Mouse (Mus musculus) C2C12 (cell line): ENCODE measurements at regions not wholly inside any gene's neighbourhood (a gene's known extent, or its start where the extent isn't known, plus 50 kb on each side); places are given as distances from the start of the nearest gene placed in this dataset.
A peak's percentile ranks its signal among the peaks of the same experiment; 100 is the strongest.

ENCODE experiments used
- H3K27me3 ChIP-seq: one replicate; pipeline ENCODE4 v1.6.1; 2011; ENCODE audit not compliant: control insufficient read depth, insufficient read depth, insufficient read length
- H3K36me3 ChIP-seq: one replicate; pipeline ENCODE4 v1.6.1; 2011; ENCODE audit not compliant: control insufficient read depth, insufficient read depth
- H3K4me3 ChIP-seq: one replicate; pipeline ENCODE4 v1.5.1; 2011; ENCODE audit warnings: mild to moderate bottlenecking, control low read depth; ENCODE audit not compliant: poor library complexity, insufficient read depth, severe bottlenecking
- H3K79me2 ChIP-seq: one replicate; pipeline ENCODE4 v1.6.1; 2011; ENCODE audit not compliant: control insufficient read depth, insufficient read depth
- H3K79me3 ChIP-seq: one replicate; pipeline ENCODE4 v1.6.1; 2011; ENCODE audit warnings: low read depth, control low read depth
- H3ac ChIP-seq: one replicate; pipeline ENCODE3; 2011; ENCODE audit warnings: low read depth; ENCODE audit not compliant: control insufficient read depth, insufficient read length
- CEBPB ChIP-seq: IDR thresholded peaks from one replicate; pipeline ENCODE4 v1.6.1; 2011; ENCODE audit warnings: low read depth, mild to moderate bottlenecking, control low read depth, moderate library complexity
- CTCF ChIP-seq: IDR thresholded peaks from one replicate; pipeline ENCODE4 v1.5.1; 2011; ENCODE audit not compliant: control insufficient read depth, insufficient read depth, insufficient read length
- FOSL1 ChIP-seq: IDR thresholded peaks from one replicate; pipeline ENCODE4 v1.8.0; 2011; ENCODE audit warnings: mild to moderate bottlenecking, low read length; ENCODE audit not compliant: poor library complexity, insufficient read depth, severe bottlenecking
- MAX ChIP-seq: IDR thresholded peaks from one replicate; pipeline ENCODE4 v1.6.1; 2011; ENCODE audit warnings: mild to moderate bottlenecking, control low read depth
- MYOD1 ChIP-seq: IDR thresholded peaks from one replicate; pipeline ENCODE4 v1.6.1; 2011; ENCODE audit warnings: low read depth; ENCODE audit not compliant: control insufficient read depth, insufficient read length
- MYOG ChIP-seq: IDR thresholded peaks from one replicate; pipeline ENCODE4 v1.6.1; 2011; ENCODE audit not compliant: control insufficient read depth, insufficient read length; ENCODE audit errors: extremely low read depth
- USF1 ChIP-seq: IDR thresholded peaks from one replicate; pipeline ENCODE4 v1.6.1; 2011; ENCODE audit warnings: low read depth, mild to moderate bottlenecking, control low read depth, moderate library complexity

- H3K79me3 ChIP-seq: no peaks in the 10 kb centered on the region
- H3K79me2 ChIP-seq: no peaks in the 10 kb centered on the region
- TF ChIP-seq USF1 (no peak), CEBPB (no peak), MAX (no peak), FOSL1 (no peak), MYOD1 (no peak), MYOG (no peak), CTCF (no peak)
- H3K36me3 ChIP-seq: no peaks in the 10 kb centered on the region
- H3K27me3 ChIP-seq: no peaks in the 10 kb centered on the region
- no peak overlapping the region for H3K4me3 ChIP-seq
- no peak overlapping the region for H3ac ChIP-seq
Measured at GRCm38 (mm10) chr15:62325451-62326290, 1402.9 kb upstream of the A1bg start.

GRCm38 (mm10) chr15:62320966-62321365 lies 1398.2 kb upstream of the A1bg start:
- no peaks in the 10 kb centered on the region for H3K27me3 ChIP-seq
- TF ChIP-seq CEBPB (no peak), MYOD1 (peak; percentile 94), MYOG (no peak), MAX (peak; percentile 60), USF1 (no peak), FOSL1 (peak; percentile 99), CTCF (no peak)
- H3K4me3 ChIP-seq: no peak overlapping the region
- H3K79me3 ChIP-seq: no peaks in the 10 kb centered on the region
- H3ac ChIP-seq: no peak overlapping the region
- H3K79me2 ChIP-seq: no peaks in the 10 kb centered on the region
- H3K36me3 ChIP-seq: no peaks in the 10 kb centered on the region

GRCm38 (mm10) chr15:62314449-62314848 lies 1391.6 kb upstream of the A1bg start:
- H3K36me3 ChIP-seq: no peaks in the 10 kb centered on the region
- TF ChIP-seq MYOG: no peak
- TF ChIP-seq MYOD1: peak; percentile 57
- TF ChIP-seq CTCF: no peak
- no peak for TF ChIP-seq FOSL1
- no peak for TF ChIP-seq CEBPB
- TF ChIP-seq USF1: no peak
- TF ChIP-seq MAX: peak; percentile 73

GRCm38 (mm10) chr15:62302233-62302632 lies 1379.4 kb upstream of the A1bg start:
- Histone ChIP-seq H3ac (no peak overlapping the region), H3K27me3 (no peaks in the 10 kb centered on the region), H3K79me2 (no peaks in the 10 kb centered on the region), H3K4me3 (no peak overlapping the region), H3K79me3 (no peaks in the 10 kb centered on the region), H3K36me3 (no peaks in the 10 kb centered on the region)
- TF ChIP-seq MAX: no peak
- no peak for TF ChIP-seq FOSL1
- no peak for TF ChIP-seq MYOG
- no peak for TF ChIP-seq CEBPB
- TF ChIP-seq CTCF: no peak
- no peak for TF ChIP-seq MYOD1
- no peak for TF ChIP-seq USF1

More at GRCm38 (mm10) chr15:62314449-62314848, 1391.6 kb upstream of the A1bg start:
- Histone ChIP-seq H3K4me3 (no peak overlapping the region), H3ac (no peak overlapping the region), H3K79me2 (no peaks in the 10 kb centered on the region), H3K27me3 (no peaks in the 10 kb centered on the region), H3K79me3 (no peaks in the 10 kb centered on the region)

- TF ChIP-seq CEBPB (no peak), FOSL1 (no peak), CTCF (no peak), MAX (no peak), MYOD1 (no peak), USF1 (no peak), MYOG (no peak)
Measured at GRCm38 (mm10) chr15:62301567-62301966, 1378.8 kb upstream of the A1bg start.

GRCm38 (mm10) chr15:62297138-62297537 lies 1374.3 kb upstream of the A1bg start:
- H3K79me2 ChIP-seq: no peaks in the 10 kb centered on the region
- H3K4me3 ChIP-seq: no peak overlapping the region
- H3K79me3 ChIP-seq: no peaks in the 10 kb centered on the region
- TF ChIP-seq CEBPB (no peak), FOSL1 (no peak), CTCF (no peak)
- H3K27me3 ChIP-seq: no peaks in the 10 kb centered on the region
- no peak overlapping the region for H3ac ChIP-seq
- H3K36me3 ChIP-seq: no peaks in the 10 kb centered on the region

More at GRCm38 (mm10) chr15:62301567-62301966, 1378.8 kb upstream of the A1bg start:
- H3K4me3 ChIP-seq: no peak overlapping the region
- H3ac ChIP-seq: no peak overlapping the region
- no peaks in the 10 kb centered on the region for H3K79me3 ChIP-seq
- H3K79me2 ChIP-seq: no peaks in the 10 kb centered on the region
- no peaks in the 10 kb centered on the region for H3K27me3 ChIP-seq
- H3K36me3 ChIP-seq: no peaks in the 10 kb centered on the region
